Mouse (Mus musculus) cerebellum, postnatal 25 days (tissue): Measurements from ENCODE around the gene Btrc.
"Not testable (repeated sequence)": the region's sequence is repeated elsewhere in the genome, so short reads cannot be mapped to it uniquely, and the experiment has no call there.

Experiments used
- DNase-seq, 2 experiments: peaks; one replicate each; pipeline ENCODE4 v3.0.0; 2021; ENCODE audit warnings: mixed read lengths in 2 of 2

The Btrc gene

GRCm38 (mm10) chr19:45363384-45363926 is at the start of gene Btrc:
Btrc (plus strand) TSS chr19:45363734.
- peak; percentile 100 for DNase-seq

GRCm38 (mm10) chr19:45317473-45317882 is 46.1 kb upstream of the Btrc start:
- DNase-seq, result no peak

DNA sequence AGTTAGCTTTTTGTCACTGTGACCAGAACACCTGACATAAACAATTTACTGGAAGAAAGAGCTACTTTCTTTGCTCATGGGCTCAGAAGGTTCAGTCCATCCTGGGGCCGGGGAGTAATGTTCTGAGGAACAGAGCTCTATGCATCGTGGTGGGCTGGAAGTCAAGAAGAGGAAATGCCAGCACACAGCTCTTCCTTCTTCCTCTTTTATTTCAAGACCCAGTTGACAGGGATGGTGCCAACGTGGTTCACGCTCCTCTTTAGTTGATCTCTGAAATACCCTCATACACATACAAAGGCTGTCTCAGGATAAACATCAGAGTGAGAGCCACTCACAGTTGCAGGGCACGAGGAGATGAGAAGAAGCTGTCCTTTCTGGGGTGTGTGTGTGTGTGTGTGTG is 42.5 kb upstream of the Btrc start:
- no peak for DNase-seq

DNA sequence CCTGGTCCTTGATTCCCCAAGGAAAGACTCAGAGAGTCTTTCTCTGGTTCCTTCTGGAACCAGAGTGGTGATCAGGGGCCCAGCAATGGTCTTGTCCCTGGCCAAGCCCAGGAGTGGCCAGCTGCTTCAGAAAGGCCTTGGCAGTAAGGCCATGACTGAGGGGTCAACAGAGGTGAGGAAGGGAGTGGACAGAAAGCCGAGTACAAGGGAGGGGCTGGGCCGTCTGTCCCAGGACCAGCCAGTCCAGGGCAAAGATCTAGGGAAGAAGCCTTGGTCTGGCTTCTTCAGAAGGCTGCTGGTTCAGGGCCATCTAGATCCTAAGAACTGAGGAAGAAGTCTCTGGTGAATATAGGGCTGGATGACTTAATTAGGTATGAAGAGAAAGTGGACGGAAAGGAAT is 34.5 kb upstream of the Btrc start:
- DNase-seq, result no peak

GRCm38 (mm10) chr19:45329748-45330298 is 33.7 kb upstream of the Btrc start:
- DNase-seq, result no peak

GRCm38 (mm10) chr19:45336718-45337117 is 26.8 kb upstream of the Btrc start:
- no peak for DNase-seq

- no peak for DNase-seq
These were observed 25.4 kb upstream of the Btrc start for GRCm38 (mm10) chr19:45338182-45338581.

- DNase-seq, result no peak
These were observed 19.6 kb upstream of the Btrc start for GRCm38 (mm10) chr19:45343941-45344340.

DNA sequence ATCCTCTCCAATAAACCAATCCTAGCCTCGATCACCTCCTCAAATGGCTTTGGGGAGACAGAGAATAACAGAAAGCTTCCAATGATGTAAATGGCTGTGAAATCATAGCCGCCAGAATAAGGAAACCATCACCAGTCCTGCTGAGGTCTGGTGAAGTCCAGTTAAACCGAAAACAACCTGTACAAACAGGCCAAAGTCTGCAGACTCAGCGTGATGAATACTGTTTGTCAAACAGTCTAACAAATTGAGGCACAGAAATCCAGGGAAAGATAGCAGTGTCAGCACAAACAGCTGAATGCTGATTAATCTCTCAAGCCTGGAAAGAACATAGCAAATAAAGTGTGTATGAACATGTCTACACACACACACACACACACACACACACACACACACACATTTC is 15.3 kb upstream of the Btrc start:
- no peak for DNase-seq

DNA sequence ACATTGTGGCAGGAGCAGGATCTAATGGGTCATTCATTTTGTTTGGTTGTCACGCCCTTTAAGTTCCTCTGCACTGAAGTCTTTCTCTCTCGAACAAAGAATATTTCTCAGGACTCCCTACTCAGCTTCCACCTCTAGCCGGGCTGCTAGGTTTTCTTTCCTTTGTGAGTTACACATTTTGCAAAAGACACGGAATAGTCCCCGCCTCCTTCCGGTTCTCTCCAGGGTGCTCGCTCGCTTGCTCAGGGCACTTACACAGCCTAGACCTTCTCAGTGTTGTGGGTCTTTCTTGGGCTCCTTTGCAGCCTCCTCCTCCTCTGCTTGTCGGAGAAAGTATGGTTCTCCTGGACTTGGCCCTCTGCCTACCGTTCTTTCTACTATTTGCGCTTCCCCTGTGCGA is 13.1 kb upstream of the Btrc start:
- DNase-seq, result no peak

GRCm38 (mm10) chr19:45352706-45353105 is 10.8 kb upstream of the Btrc start:
- not testable (repeated sequence) for DNase-seq

- no peak for DNase-seq
These were observed 7.9 kb upstream of the Btrc start for GRCm38 (mm10) chr19:45355678-45356077.

- DNase-seq, result not testable (repeated sequence)
These were observed 6.7 kb upstream of the Btrc start for GRCm38 (mm10) chr19:45356868-45357267.

DNA sequence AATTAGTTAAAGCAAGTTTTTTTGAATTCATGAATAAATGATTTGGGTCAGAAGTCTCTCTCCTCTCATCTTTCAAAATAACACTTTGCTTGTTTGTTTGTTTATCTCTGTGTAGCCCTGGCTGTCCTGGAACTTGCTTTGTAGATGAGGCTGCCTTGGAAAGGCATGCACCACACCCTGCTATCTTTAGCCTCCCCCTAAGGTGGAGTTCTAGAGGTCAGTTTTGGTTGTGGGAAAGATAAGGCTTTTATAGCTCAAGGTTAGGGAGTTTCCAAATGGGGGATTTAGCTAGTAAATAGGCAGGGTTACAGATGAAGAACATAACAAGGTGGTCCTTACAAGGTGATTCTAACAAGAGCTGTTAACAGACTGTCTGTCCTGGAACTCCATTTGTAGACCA is 3.0 kb upstream of the Btrc start:
- no peak for DNase-seq

- DNase-seq, result no peak
These were observed 428 bp downstream of the Btrc start for GRCm38 (mm10) chr19:45363933-45364391.

DNA sequence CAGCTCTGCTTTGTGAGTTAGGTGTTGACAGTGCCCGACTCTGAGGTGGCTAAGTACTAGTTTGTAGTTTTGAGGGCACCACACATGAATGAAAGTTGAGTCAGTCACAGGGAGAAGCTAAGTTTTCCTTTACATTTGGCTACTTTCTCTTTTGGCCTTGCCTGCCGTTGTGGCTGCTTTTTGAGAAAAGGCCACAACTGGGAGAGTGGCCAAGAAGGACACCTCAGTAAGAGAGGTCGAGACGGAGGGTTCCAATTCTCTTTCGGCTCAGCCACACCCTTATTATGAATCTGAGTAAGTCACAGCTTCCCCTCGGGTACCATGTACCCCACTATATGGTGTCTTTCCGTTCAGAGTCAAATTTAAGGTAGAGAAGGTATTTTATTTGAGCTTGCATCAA is 3.1 kb downstream of the Btrc start:
- no peak for DNase-seq

DNA sequence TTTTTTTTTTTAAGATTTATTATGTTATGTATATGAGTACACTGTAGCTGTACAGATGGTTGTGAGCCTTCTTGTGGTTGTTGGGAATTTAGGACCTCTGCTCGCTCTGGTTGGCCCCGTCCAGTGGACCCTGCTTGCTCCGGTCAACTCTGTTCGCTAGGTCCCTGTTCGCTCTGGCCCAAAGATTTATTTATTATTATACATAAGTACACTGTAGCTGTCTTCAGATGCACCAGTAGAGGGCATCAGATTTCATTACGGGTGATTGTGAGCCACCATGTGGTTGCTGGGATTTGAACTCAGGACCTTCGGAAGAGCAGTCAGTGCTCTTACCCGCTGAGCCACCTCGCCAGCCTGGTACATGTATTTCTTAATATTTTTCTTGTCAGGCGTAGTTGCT is 21.3 kb downstream of the Btrc start:
- not testable (repeated sequence) for DNase-seq

- no peak for DNase-seq
These were observed 25.0 kb downstream of the Btrc start for GRCm38 (mm10) chr19:45388551-45388950.

- no peak for DNase-seq
These were observed 30.5 kb downstream of the Btrc start for GRCm38 (mm10) chr19:45394078-45394477.

- DNase-seq, result no peak
These were observed 47.5 kb downstream of the Btrc start for GRCm38 (mm10) chr19:45411000-45411399.

GRCm38 (mm10) chr19:45412694-45413093 is 49.2 kb downstream of the Btrc start:
- peak; percentile 27 to 45 for DNase-seq

DNA sequence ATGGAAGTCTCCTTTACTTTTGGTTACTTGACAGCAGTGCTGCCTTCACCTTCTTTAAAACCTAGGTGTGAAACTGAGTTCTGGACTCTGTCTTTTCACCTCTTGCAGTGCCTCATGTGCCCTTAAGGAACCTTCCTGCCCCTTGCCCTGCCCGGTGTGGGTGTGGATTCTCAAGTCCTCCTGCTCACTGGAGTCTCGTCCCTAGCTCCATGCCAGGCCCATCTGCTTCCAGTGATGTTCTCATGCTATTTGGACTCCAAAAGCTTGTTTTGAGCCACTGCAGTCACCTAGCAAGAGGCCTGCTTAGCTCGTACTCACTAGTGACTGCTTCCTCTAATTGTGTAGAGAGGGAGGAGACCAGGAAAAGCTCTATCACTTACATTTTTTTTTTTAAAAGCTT is 50.4 kb downstream of the Btrc start:
- peak; percentile 44 to 62 for DNase-seq

- no peak for DNase-seq
These were observed 54.1 kb downstream of the Btrc start for GRCm38 (mm10) chr19:45417601-45418000.

GRCm38 (mm10) chr19:45422276-45422675 is 58.7 kb downstream of the Btrc start:
- DNase-seq, result no peak

GRCm38 (mm10) chr19:45428146-45428545 is 64.6 kb downstream of the Btrc start:
- no peak for DNase-seq
